Mouse (Mus musculus) hindbrain, embryonic 11.5 days (tissue): Measurements from ENCODE around the gene Cers2. TPM values are rescaled to one million over a fixed set of nuclear protein-coding genes. Genes with fewer than 3 reads are reported as not detected.

Source experiments
- ATAC-seq: fragments of 200-750 bp; cut with Nextera tagmentation; 2 replicates; pipeline ENCODE4 v1.8.0; 2017; ENCODE audit warnings: mild to moderate bottlenecking, moderate TSS enrichment, moderate library complexity; ENCODE audit not compliant: low FRiP score
- DNase-seq: peaks from one replicate; pipeline ENCODE4 v3.0.0-alpha.2; 2015; ENCODE audit warnings: low spot score
- H3K27ac ChIP-seq: fragments of 300-500 bp; sonication (generic); 2 replicates; pipeline ENCODE4 v1.5.1; 2014; ENCODE audit warnings: mild to moderate bottlenecking, low read depth, low read length
- H3K27me3 ChIP-seq: fragments of 300-500 bp; sonication (generic); 2 replicates; pipeline ENCODE4 v1.6.1; 2014; ENCODE audit warnings: mild to moderate bottlenecking, low read length, moderate library complexity, mixed read lengths; ENCODE audit not compliant: control insufficient read depth, insufficient read depth
- H3K36me3 ChIP-seq: fragments of 300-500 bp; sonication (generic); 2 replicates; pipeline ENCODE4 v1.6.1; 2014; ENCODE audit warnings: mild to moderate bottlenecking, low read length, moderate library complexity, mixed read lengths; ENCODE audit not compliant: control insufficient read depth, insufficient read depth
- H3K4me1 ChIP-seq: fragments of 300-500 bp; sonication (generic); replicated peaks from 2 replicates; pipeline ENCODE4 v1.6.1; 2014; ENCODE audit warnings: low read length, mixed read lengths; ENCODE audit not compliant: control insufficient read depth, insufficient read depth
- H3K4me2 ChIP-seq: fragments of 300-500 bp; sonication (generic); replicated peaks from 2 replicates; pipeline ENCODE4 v1.6.1; 2014; ENCODE audit warnings: mild to moderate bottlenecking, low read depth, low read length
- H3K4me3 ChIP-seq: fragments of 300-500 bp; sonication (generic); 2 replicates; pipeline ENCODE4 v1.5.1; 2014; ENCODE audit warnings: low read depth, low read length
- H3K9ac ChIP-seq: fragments of 300-500 bp; sonication (generic); 2 replicates; pipeline ENCODE4 v1.6.1; 2014; ENCODE audit warnings: low read depth, low read length
- H3K9me3 ChIP-seq: fragments of 300-500 bp; sonication (generic); 2 replicates; pipeline ENCODE4 v1.6.1; 2016; ENCODE audit warnings: low read length; ENCODE audit not compliant: control insufficient read depth
- WGBS: fragments of 180-500 bp; shearing (Covaris S2); extraction: QIAGEN DNeasy Blood & Tissue Kit; methylation state at CpG from one replicate; pipeline ENCODE4 v1.1.7; 2014; 5-methylcytosine and 5-hydroxymethylcytosine counted together
- polyA plus RNA-seq: library from polyadenylated mRNA; unstranded; fragments of >200 nt; fragmentation: Nextera tagmentation; extraction: Ambion mirVana; gene quantifications from 2 replicates; pipeline ENCODE4 v1.2.1, GENCODE M21; 2014

Cers2 gene
- polyA plus RNA-seq, 1 experiment from 2014 or later, result 101 TPM

- Histone ChIP-seq H3K27ac (no peak overlapping the region), H3K27me3 (no peaks in the 10 kb centered on the region), H3K4me2 (no peak overlapping the region), H3K9me3 (no peaks in the 10 kb centered on the region), H3K4me1 (no peaks in the 10 kb centered on the region; the same call in 1 of the 2 replicates), H3K9ac (no peak overlapping the region), H3K36me3 (no peaks in the 10 kb centered on the region), H3K4me3 (no peak overlapping the region)
- DNase-seq, result no peak
- 95% methylated on average over 5 of the region's 5 CpGs for WGBS
- ATAC-seq, result no peak
Observed at GRCm38 (mm10) chr3:95285390-95285789, 29.2 kb upstream of the Cers2 start.

GRCm38 (mm10) chr3:95286011-95286410 lies 28.6 kb upstream of the Cers2 start:
- Histone ChIP-seq H3K4me3 (no peak overlapping the region), H3K9ac (no peak overlapping the region), H3K4me1 (no peaks in the 10 kb centered on the region; the same call in 1 of the 2 replicates), H3K27me3 (no peaks in the 10 kb centered on the region), H3K9me3 (no peaks in the 10 kb centered on the region), H3K4me2 (no peak overlapping the region), H3K36me3 (no peaks in the 10 kb centered on the region), H3K27ac (no peak overlapping the region)
- ATAC-seq, result no peak
- no peak for DNase-seq
- WGBS, result 70% methylated on average over 5 of the region's 5 CpGs

- Histone ChIP-seq H3K4me3 (no peak overlapping the region), H3K27ac (no peak overlapping the region), H3K4me2 (no peak overlapping the region), H3K9me3 (no peaks in the 10 kb centered on the region), H3K9ac (no peak overlapping the region), H3K4me1 (no peaks in the 10 kb centered on the region; the same call in 1 of the 2 replicates), H3K27me3 (no peaks in the 10 kb centered on the region), H3K36me3 (no peaks in the 10 kb centered on the region)
- no peak for DNase-seq
- 87% methylated on average over 7 of the region's 7 CpGs for WGBS
- no peak for ATAC-seq
Observed at GRCm38 (mm10) chr3:95286510-95286909, 28.1 kb upstream of the Cers2 start.

GRCm38 (mm10) chr3:95287541-95287940 lies 27.1 kb upstream of the Cers2 start:
- H3K9ac ChIP-seq, result no peak overlapping the region
- H3K36me3 ChIP-seq, result no peaks in the 10 kb centered on the region
- H3K4me3 ChIP-seq, result no peak overlapping the region
- DNase-seq, result no peak
- no peaks in the 10 kb centered on the region for H3K9me3 ChIP-seq
- no peaks in the 10 kb centered on the region; the same call in 1 of the 2 replicates for H3K4me1 ChIP-seq
- no peak for ATAC-seq
- H3K27ac ChIP-seq, result no peak overlapping the region
- no peak overlapping the region for H3K4me2 ChIP-seq
- H3K27me3 ChIP-seq, result no peaks in the 10 kb centered on the region
- 87% methylated on average over 3 of the region's 3 CpGs for WGBS

GRCm38 (mm10) chr3:95289419-95289818 lies 25.2 kb upstream of the Cers2 start:
- DNase-seq (no peak), ATAC-seq (no peak)
- WGBS, result 93% methylated on average over 4 of the region's 4 CpGs
- Histone ChIP-seq H3K9me3 (no peaks in the 10 kb centered on the region), H3K9ac (no peak overlapping the region), H3K36me3 (no peaks in the 10 kb centered on the region), H3K4me3 (no peak overlapping the region), H3K4me2 (no peak overlapping the region), H3K27ac (no peak overlapping the region), H3K4me1 (no peaks in the 10 kb centered on the region; the same call in 1 of the 2 replicates), H3K27me3 (no peaks in the 10 kb centered on the region)

GRCm38 (mm10) chr3:95290156-95290555 lies 24.4 kb upstream of the Cers2 start:
- no peak for ATAC-seq
- H3K36me3 ChIP-seq, result 0 out of 2 replicates have a peak, but pooled peaks cover 4% of the 10 kb centered on the region

GRCm38 (mm10) chr3:95291041-95291440 lies 23.6 kb upstream of the Cers2 start:
- WGBS, result 86% methylated on average over 4 of the region's 4 CpGs
- no peak overlapping the region for H3K9ac ChIP-seq
- H3K9me3 ChIP-seq, result no peaks in the 10 kb centered on the region
- no peak overlapping the region for H3K4me3 ChIP-seq
- DNase-seq (no peak), ATAC-seq (no peak)
- 0 out of 2 replicates have a peak, but pooled peaks cover 4% of the 10 kb centered on the region for H3K36me3 ChIP-seq
- H3K4me1 ChIP-seq, result no peaks in the 10 kb centered on the region
- no peaks in the 10 kb centered on the region for H3K27me3 ChIP-seq
- H3K4me2 ChIP-seq, result no peak overlapping the region
- H3K27ac ChIP-seq, result no peak overlapping the region

More at GRCm38 (mm10) chr3:95290156-95290555, 24.4 kb upstream of the Cers2 start:
- Histone ChIP-seq H3K27me3 (no peaks in the 10 kb centered on the region), H3K4me1 (no peaks in the 10 kb centered on the region), H3K9me3 (no peaks in the 10 kb centered on the region), H3K4me3 (no peak overlapping the region), H3K4me2 (no peak overlapping the region), H3K27ac (no peak overlapping the region), H3K9ac (no peak overlapping the region)
- DNase-seq, result no peak
- 74% methylated on average over 6 of the region's 6 CpGs for WGBS

GRCm38 (mm10) chr3:95292899-95293298 lies 21.7 kb upstream of the Cers2 start:
- ATAC-seq, result no peak
- 0 out of 2 replicates have a peak, but pooled peaks cover 4% of the 10 kb centered on the region for H3K36me3 ChIP-seq

GRCm38 (mm10) chr3:95293537-95293936 lies 21.1 kb upstream of the Cers2 start:
- H3K27me3 ChIP-seq, result no peaks in the 10 kb centered on the region
- no peak overlapping the region for H3K9ac ChIP-seq
- H3K27ac ChIP-seq, result no peak overlapping the region
- ATAC-seq (no peak), DNase-seq (no peak)
- WGBS, result 85% methylated on average over 11 of the region's 11 CpGs
- H3K9me3 ChIP-seq, result no peaks in the 10 kb centered on the region
- H3K4me3 ChIP-seq, result no peak overlapping the region
- H3K4me1 ChIP-seq, result no peaks in the 10 kb centered on the region
- H3K4me2 ChIP-seq, result no peak overlapping the region
- H3K36me3 ChIP-seq, result 0 out of 2 replicates have a peak, but pooled peaks cover 4% of the 10 kb centered on the region

More at GRCm38 (mm10) chr3:95292899-95293298, 21.7 kb upstream of the Cers2 start:
- Histone ChIP-seq H3K4me3 (no peak overlapping the region), H3K4me2 (no peak overlapping the region), H3K4me1 (no peaks in the 10 kb centered on the region), H3K27ac (no peak overlapping the region), H3K9ac (no peak overlapping the region), H3K27me3 (no peaks in the 10 kb centered on the region), H3K9me3 (no peaks in the 10 kb centered on the region)
- WGBS, result 98% methylated on average over 2 of the region's 2 CpGs
- no peak for DNase-seq
